Mouse (Mus musculus) stomach, postnatal 0 days (tissue): ENCODE data around the gene Pirb. TPM values are rescaled to one million over a fixed set of nuclear protein-coding genes. Genes with fewer than 3 reads are reported as not detected.
A peak's percentile ranks its signal among the peaks of the same experiment; 100 is the strongest.

ENCODE experiments used
- ATAC-seq: fragments of 200-750 bp; cut with Nextera tagmentation; 2 replicates; pipeline ENCODE4 v1.8.0; 2017; ENCODE audit not compliant: low FRiP score, low TSS enrichment
- DNase-seq: peaks from one replicate; pipeline ENCODE4 v3.0.0-alpha.2; 2016; ENCODE audit warnings: low spot score
- H3K27ac ChIP-seq: fragments of 300-500 bp; sonication (generic); replicated peaks from 2 replicates; pipeline ENCODE4 v1.5.1; 2014; ENCODE audit warnings: mild to moderate bottlenecking, control low read depth
- H3K27me3 ChIP-seq: fragments of 300-500 bp; sonication (generic); 2 replicates; pipeline ENCODE4 v1.6.1; 2014; ENCODE audit warnings: low read length; ENCODE audit not compliant: control insufficient read depth, insufficient read depth
- H3K36me3 ChIP-seq: fragments of 300-500 bp; sonication (generic); 2 replicates; pipeline ENCODE4 v1.6.1; 2014; ENCODE audit warnings: low read length, mixed read lengths; ENCODE audit not compliant: control insufficient read depth, insufficient read depth
- H3K4me1 ChIP-seq: fragments of 300-500 bp; sonication (generic); replicated peaks from 2 replicates; pipeline ENCODE4 v1.6.1; 2014; ENCODE audit warnings: antibody characterized with exemption; ENCODE audit not compliant: control insufficient read depth, insufficient read depth
- H3K4me2 ChIP-seq: fragments of 300-500 bp; sonication (generic); replicated peaks from 2 replicates; pipeline ENCODE4 v1.6.1; 2014; ENCODE audit warnings: low read depth, mild to moderate bottlenecking, control low read depth, moderate library complexity
- H3K4me3 ChIP-seq: fragments of 300-500 bp; sonication (generic); 2 replicates; pipeline ENCODE4 v1.5.1; 2014; ENCODE audit warnings: low read depth, low read length, control low read depth
- H3K9ac ChIP-seq: fragments of 300-500 bp; sonication (generic); 2 replicates; pipeline ENCODE4 v1.6.1; 2014; ENCODE audit warnings: mild to moderate bottlenecking, low read length, control low read depth, mixed read lengths
- H3K9me3 ChIP-seq: fragments of 300-500 bp; sonication (generic); 2 replicates; pipeline ENCODE4 v1.6.1; 2016; ENCODE audit warnings: low read length; ENCODE audit not compliant: control insufficient read depth
- CTCF ChIP-seq: IDR thresholded peaks from 2 replicates; pipeline ENCODE4 v1.5.1; 2016; ENCODE audit warnings: antibody characterized with exemption, low read depth, mild to moderate bottlenecking, moderate library complexity
- EP300 ChIP-seq: optimal IDR thresholded peaks from 2 replicates; pipeline ENCODE3; 2016; ENCODE audit warnings: antibody characterized with exemption
- WGBS: fragments of 180-500 bp; shearing (Covaris S2); extraction: QIAGEN DNeasy Blood & Tissue Kit; methylation state at CpG from one replicate; pipeline ENCODE4 v1.1.7; 2014; 5-methylcytosine and 5-hydroxymethylcytosine counted together
- polyA plus RNA-seq: library from polyadenylated mRNA; unstranded; fragments of >200 nt; fragmentation: Nextera tagmentation; extraction: Ambion mirVana; gene quantifications from 2 replicates; pipeline ENCODE4 v1.2.1, GENCODE M21; 2015

Pirb gene
- polyA plus RNA-seq, 1 experiment from 2014 or later = 0.82 TPM

DNA sequence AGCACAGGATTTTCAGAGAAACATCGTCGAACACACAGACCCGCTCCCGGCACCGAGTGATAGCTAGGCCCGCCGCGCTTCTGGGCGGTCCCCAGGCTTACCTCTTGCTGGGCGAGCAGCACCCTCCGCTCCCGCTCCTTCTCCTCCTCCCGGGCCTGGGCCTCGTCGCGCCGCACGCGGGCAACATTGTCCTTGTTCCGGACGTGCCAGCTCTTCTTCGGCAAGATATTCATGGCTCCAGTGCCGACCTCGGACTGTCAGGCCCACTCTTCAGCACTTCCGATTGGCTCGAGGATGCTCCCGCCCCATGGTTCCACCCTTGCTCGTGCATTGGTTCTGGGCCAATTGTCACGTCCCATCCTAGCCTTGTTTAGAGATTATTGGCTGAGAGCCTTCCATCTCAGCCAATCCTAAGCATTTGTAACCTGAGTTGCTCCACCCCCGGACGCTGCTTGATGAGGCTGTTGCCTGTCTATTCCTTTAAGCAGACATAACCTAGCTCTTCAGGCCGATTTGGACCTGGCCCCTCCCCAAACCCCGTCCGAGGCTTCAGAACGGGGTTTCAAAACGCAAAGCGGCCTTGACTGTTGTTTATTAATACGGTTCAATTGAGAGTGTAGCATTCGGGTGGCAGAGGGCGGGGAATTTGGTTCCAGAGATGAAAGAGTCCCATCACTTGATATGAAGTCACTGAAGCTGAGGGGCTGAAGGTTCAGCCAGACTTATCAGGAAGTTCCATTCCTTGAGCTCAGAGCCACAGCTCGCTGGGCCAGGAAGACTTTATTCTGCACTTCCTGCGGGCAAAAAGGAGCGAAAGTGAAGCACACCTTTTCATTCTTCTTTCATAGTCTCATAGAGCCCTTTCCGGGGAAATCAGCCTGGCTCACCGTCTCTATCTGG is 54.7 kb downstream of the Pirb start, which contains the start of gene Leng1:
TSS of gene Leng1 (minus strand) at position 626 of the 900 bp plus-strand sequence.
- Histone ChIP-seq H3K9me3 (no peaks in the 10 kb centered on the region), H3K27ac (peak within 1 kb of the TSS; percentile 91), H3K4me3 (peak within 1 kb of the TSS; percentile 64), H3K4me2 (peak within 1 kb of the TSS; percentile 63), H3K9ac (peak within 1 kb of the TSS; percentile 78), H3K27me3 (no peaks in the 10 kb centered on the region), H3K4me1 (no peaks in the 10 kb centered on the region), H3K36me3 (peaks cover 14% of the 10 kb centered on the region)
- TF ChIP-seq EP300 = no peak
- TF ChIP-seq CTCF = no peak
- 3% methylated on average over 45 of the region's 45 CpGs for WGBS
- peak; percentile 98 for ATAC-seq
- DNase-seq = peak; percentile 96

DNA sequence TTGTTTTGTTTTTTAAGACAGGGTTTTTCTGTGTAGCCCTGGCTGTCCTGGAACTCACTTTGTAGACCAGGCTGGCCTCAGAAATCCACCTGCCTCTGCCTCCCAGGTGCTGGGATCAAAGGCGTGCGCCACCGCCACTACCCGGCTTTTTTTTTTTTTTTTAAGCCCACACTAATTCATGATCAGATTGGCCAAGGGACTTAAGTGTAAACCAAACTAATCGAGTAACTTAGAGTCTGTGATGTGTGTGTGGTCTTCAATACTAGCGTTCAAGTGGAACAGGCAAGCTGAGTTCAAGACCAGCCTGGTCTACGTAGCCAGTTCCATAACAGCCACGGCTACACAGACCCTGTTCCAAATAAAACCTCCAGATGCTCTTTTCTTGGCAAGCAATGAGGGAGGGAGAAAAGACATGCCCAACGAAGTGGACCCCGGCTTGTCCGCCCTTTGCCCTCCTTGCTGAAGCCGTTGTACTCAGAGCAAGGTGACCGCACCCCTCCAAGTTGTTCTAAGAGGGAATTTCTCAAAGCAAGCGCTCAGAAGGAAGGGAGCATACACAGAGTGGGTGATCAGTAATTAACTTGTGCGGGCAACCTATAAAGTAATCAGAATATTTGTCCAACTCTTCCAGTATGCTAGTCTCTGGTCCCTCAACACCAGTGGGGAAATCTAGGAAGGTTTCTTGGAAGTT is 55.5 kb downstream of the Pirb start:
- Histone ChIP-seq H3K4me3 (peak overlapping the region; percentile 64), H3K27ac (peak overlapping the region; percentile 91), H3K9me3 (no peaks in the 10 kb centered on the region), H3K27me3 (no peaks in the 10 kb centered on the region), H3K4me1 (no peaks in the 10 kb centered on the region), H3K9ac (peak overlapping the region; percentile 78), H3K4me2 (peak overlapping the region; percentile 63), H3K36me3 (peaks cover 22% of the 10 kb centered on the region)
- TF ChIP-seq CTCF = no peak
- TF ChIP-seq EP300 = no peak
- peak; percentile 47 for ATAC-seq
- DNase-seq = peak; percentile 53
- 26% methylated on average over 15 of the region's 15 CpGs for WGBS

Other genes starting within 250 kb of the Pirb start
- 0.06 TPM in 1 of 2 replicates, not detected in the other for gene Tarm1, start 217.8 kb downstream of the Pirb start, polyA plus RNA-seq
- gene Oscar, start 104.2 kb downstream of the Pirb start, polyA plus RNA-seq = 0.06 and 0.17 TPM in 2 replicates
- gene Ndufa3, start 103.0 kb downstream of the Pirb start, polyA plus RNA-seq = 491 and 535 TPM in 2 replicates
- gene Tfpt, start 90.5 kb downstream of the Pirb start, polyA plus RNA-seq = 14.6 and 17.7 TPM in 2 replicates
- 40.3 and 43.6 TPM in 2 replicates for gene Prpf31, start 90.4 kb downstream of the Pirb start, polyA plus RNA-seq
- gene Cnot3, start 75.1 kb downstream of the Pirb start, polyA plus RNA-seq = 19.7 and 20.0 TPM in 2 replicates
- 10.6 and 11.7 TPM in 2 replicates for gene Leng1, start 54.6 kb downstream of the Pirb start, polyA plus RNA-seq
- gene Tmc4, start 42.8 kb downstream of the Pirb start, polyA plus RNA-seq = 70.1 and 77.4 TPM in 2 replicates
- gene Tsen34, start 27.5 kb downstream of the Pirb start, polyA plus RNA-seq = 143 TPM in 2 replicates
- 27.1 and 28.3 TPM in 2 replicates for gene Mboat7, start 26.9 kb downstream of the Pirb start, polyA plus RNA-seq
- gene Rps9, start 16.4 kb downstream of the Pirb start, polyA plus RNA-seq = 1,098 and 1,141 TPM in 2 replicates
- gene Gm15448, start 105.3 kb upstream of the Pirb start, polyA plus RNA-seq = 0.05 TPM in 1 of 2 replicates, not detected in the other
- 0.05 and 0.15 TPM in 2 replicates for gene Pira2, start 124.7 kb upstream of the Pirb start, polyA plus RNA-seq
- gene Gm14548, start 177.7 kb upstream of the Pirb start, polyA plus RNA-seq = 0.06 and 0.07 TPM in 2 replicates
- gene Lilra6, start 195.1 kb upstream of the Pirb start, polyA plus RNA-seq = 0.05 and 0.06 TPM in 2 replicates